Mouse (Mus musculus) ovary, adult 18-20 months (tissue): ENCODE data around the gene Tmem184a.
A peak's percentile ranks its signal among the peaks of the same experiment; 100 is the strongest.

Source experiments
- DNase-seq: peaks from one replicate; pipeline ENCODE4 v3.0.0; 2022; ENCODE audit warnings: low spot score, mixed read lengths

Gene Tmem184a

DNA sequence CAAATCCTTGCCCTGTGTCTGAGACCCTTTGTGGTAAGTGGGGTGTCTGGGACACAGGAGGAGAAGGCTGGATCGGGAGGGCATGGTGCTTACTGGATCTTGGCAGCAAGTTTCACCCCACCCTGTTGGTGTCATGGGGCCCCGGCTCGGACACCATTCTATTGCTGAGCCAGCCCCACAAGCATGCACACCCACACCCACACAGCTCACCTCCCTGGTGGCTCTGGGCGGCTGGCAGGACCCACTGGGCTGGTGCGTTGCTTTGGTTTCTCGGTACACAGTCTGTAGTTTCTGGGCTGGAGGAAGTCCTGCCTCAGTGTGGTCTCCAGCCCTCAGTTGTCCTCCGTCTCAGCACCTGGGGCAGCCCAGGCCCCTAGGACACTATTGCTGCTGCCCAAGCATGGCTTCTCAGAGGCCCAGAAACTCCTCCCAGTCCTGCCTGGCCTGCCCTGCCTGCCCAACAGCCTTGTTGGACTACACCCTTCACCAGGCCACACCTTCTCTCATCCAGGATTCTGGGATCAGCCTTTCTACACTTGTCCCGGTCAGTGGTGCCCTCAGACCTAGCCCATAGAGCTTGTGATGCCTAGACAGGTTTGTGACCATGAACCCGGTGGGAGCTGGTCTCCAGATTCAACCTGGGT, at the start of gene Tmem184a:
Tmem184a (minus strand) TSS at position 380 of the 644 bp plus-strand sequence.
- no peak for DNase-seq

DNA sequence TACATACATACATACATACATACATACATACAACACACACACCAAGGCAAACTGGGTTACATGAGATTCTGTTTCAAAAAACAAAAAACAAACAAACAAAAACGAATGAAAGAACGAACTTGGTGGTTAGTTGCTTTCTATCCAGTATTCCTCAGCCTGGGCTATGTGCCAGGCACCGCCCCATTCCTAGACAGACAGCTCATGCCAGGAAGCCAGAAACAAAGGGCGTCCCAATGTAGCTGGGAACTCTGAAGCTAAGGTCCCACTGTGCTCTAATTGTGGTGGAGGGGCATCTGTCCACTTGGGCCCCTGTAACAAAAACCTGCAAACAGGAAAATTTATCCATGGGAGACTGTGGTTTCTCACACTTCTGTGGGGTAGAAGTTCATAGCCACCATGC, 43.0 kb upstream of the Tmem184a start:
- DNase-seq = peak; percentile 26

DNA sequence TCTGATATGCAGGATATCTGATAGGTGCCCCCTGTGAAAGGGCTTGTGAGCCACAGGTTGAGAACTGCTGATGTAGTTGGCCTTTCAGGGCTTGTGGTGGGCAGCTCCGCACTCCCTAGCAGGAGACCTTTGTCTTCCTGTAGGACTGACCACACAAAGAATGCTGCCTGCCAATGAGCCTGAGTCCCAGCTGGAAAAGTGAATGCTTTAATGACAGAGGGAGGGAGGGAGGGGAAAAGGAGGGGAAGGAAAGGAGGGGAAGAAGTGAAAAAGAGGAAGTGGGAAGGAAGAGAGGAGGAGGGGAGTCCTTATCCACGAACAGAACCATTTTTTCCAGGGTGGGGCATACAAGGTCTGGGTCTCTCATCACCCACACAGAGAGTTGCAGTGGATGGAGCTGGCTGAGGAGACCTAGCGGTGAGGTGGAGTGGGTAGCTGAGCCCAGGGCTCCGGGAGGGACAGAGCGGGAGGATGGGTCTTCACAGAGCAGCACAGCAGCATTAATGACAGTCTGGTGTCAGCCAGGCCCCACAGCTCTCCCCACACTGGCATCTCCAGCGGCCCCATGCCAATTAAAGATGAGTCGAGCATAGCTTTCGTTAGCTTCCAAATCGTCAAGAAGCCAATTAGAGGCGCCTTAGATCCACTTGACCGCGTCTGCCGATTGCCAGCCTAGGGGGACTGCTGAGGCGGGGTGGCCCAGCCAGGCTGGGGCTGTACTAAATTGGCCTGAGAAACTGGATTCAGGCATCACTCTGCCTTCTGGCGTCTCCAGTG, 40.8 kb upstream of the Tmem184a start:
- DNase-seq = no peak

DNA sequence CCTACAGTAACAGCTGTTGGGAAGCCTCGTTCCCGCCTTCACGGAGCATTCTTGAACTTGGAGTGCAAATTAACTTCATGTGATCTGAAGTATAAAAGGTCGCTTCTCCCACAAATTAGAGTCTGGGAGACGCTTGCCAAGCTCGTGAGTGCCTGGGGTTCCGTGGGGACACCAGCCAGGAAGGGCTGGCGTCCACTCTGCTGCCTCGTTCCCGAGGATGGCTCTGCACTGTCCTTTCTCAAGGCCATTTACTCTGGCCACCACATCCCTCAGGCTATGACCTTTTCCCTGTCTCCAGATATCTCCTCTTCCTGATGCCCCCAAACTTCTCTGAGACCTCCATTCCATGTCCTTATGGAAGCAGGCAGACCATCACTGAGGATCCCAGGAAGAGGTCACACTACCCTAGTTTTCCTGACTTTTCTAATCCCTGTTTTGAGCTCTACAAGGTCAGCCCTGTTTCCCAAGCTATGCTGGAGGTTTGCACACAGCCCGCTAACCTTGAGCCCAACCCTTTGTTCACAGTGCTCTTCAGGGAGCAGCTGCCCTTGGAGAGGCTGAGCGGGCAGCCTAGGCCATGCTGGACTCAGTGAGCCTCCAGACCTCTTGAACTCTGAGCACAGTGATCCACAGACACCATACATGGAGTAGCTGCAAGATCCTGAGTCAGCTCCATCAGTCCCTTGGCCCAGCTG, 30.1 kb upstream of the Tmem184a start:
- DNase-seq = peak; percentile 64

DNA sequence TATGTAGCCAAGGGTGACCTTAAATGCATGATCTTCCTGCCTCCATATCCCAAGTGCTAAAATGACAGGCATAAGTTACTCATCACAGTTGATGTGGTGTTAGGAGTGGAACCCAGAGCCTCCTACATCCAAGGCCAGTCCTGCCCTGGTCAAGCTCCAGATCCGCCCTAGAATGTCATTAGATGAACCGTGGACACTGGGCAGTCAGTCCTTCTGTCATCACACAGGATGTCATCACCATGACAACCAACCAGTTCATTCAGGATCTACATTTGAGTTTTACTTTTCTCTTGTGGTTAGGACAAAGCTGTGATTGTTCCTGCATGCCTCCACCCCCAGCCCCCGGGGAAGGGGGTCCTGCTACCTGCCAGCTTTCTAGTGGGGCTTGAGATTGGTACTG, 19.4 kb upstream of the Tmem184a start:
- DNase-seq = no peak

DNA sequence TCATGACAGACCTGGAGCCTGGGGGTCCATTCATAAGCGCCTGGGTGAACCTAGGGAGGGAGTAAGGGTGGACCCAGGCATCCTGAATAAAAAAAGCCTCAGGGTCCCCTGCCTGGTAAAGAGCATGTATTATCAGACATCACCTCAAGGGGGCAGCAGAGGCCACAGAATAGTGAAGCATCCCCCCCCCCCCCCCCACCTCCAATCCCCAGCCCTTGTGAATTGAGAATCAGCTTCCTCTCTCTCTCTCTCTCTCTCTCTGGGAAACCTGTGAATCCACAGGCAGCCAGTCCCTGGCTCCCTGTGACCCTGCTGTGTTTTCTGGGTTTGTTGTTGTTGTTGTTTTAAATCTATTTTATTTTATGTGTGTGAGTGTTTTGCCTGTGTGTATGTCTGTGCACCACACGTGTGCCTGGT, 18.8 kb upstream of the Tmem184a start:
- DNase-seq = no peak

DNA sequence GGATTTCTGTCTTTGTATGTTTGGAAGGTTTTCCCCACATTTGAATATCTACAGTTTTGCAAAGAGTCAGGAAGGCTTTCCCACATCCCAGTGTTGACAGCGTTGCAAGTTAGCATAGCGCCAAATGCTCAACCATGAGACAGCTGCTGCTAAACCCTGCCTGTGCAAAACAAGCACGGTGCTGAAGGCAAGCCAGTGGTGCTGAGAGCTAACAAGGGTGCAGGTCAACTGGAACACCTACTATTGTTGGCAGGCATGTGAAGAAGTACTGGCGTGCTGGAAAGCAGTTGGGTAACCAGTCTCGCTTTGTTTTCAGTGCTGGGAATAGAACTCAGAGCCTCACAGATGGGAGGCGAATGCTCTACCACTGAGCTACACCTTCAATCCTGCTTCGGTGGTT, 16.0 kb upstream of the Tmem184a start:
- DNase-seq = no peak

DNA sequence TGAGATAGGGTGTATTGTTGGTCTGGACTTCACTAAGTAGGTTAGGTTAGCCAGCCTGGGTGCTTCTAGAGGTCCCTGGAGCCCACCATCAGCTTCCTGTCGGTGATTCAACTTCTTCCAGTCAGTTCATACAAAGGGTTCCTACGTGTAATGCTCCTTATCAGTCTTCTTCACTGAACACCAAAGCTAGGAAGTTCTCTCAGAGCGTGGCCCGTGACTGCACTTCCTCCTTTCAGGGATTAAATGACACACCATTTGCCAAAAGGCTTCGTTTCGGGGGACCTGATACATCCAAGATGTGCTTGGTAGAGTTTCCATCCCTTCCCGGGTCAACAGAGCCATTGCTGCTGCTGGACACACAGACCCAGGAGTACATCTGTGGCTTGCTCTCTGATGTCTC, 12.4 kb upstream of the Tmem184a start:
- no peak for DNase-seq

DNA sequence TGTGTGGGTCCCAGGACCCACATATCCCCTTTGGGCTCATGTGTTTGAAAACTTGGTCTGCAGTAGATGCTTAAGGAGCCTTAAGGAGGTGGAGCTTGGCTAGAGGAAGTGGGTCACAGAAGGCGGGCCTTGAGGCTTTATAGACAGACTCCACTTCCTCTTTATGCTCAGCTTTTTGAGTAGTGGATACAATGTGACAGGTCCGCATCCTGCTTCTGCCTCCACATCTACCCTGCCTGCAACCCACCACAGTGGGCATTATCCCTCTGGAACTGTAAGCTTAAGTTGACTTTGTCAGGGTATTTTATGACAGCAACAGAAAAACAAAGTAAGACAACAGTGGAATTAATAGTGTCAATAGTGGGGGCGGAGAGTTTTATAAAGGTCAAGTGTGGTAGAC, 11.0 kb upstream of the Tmem184a start:
- no peak for DNase-seq

DNA sequence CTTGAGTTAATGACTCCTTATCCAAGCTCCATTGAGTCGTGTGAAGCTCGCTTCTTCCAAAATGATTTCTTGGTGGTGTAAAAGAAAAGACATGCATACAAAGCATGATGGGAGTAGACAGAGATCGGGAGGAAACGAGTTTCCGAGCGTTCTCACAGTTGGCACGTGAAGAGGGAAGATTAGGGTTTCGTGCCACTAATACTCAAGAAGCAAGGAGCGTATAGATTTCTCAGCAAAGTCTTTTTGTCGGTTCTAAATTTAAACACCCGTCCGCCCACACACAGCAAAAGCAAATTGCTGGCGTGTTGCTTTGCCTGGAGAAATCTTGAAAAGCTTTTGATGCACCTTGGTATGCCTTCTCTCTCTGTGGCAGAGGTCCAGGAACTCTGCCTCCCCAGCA, 9.7 kb upstream of the Tmem184a start:
- DNase-seq = no peak

DNA sequence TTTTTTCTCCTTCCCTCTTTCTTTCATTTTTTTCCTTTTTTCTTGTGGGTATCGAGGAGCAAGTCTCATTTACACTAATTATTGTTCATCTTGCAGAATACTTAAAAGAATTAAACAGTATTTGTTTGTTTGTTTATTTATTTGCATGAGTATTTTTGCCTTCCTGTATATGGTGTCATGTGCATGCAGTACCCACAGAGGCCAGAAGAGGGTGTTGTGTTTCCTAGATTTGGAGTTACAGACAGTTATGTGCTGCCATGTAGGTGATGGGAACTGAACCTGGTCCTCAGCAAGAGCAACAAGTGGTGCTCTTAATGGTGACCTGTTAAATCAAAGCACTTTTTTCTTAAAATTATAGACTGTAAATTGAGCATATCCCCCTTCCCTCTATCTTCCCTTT, 7.9 kb upstream of the Tmem184a start:
- DNase-seq = no peak

DNA sequence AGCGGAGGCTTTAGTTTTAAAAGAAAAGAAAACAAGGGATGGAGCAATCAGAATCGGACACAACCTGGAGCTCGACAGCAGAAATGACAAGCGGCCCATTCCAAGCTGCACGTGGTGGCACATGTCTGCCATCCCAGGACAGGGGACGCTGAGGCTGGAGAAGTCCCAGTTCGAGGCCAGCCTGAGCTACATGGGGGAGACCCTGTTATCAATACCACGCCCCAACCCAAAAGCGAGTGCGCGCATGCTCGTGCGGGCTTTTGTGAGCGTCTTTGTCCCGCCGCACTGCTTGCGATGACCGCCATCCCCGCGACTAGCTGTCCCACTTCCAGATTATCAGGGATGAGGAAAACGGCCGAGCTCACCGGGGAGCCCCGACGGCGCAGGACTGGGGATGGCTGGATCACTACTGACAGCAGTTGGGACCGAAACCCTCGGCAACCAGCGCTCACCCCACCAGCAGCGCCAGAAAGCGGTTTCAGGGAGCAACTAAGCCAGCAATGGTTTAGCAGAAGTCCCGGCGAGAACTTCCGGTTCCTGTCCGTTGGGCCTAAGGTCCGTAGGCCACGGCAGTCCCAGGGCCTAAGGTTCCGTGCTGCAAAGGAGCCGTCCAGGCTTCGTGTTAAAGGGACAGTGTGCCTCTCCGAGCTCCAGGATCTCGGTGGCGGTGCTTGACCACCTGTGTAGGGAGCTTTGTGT, 6.8 kb upstream of the Tmem184a start, which contains the start of the genes Gm26938 and Psmg3:
Gm26938 (minus strand) TSS at position 51 of the 699 bp plus-strand sequence.
Psmg3 (minus strand) TSS at position 529 of the 699 bp plus-strand sequence.
- peak; percentile 75 for DNase-seq

DNA sequence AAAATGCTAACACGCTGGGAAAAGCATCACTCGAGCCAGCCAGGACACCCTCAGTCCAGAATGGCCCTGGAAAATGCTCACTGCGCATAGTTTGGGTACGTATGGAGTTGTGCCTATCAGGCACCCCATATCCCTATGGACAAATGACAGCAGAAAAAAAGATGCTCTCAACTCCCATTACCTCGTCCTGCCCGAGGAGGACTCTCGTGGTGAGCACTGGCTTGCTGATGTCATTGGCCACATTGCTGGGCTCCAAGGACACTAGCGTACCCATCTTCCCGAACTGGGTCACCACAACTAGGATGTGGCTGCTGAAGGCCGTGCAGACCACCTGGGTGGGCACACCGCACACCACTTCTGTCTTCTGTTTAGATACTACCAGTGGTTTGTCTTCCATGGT, 6.2 kb upstream of the Tmem184a start:
- DNase-seq = no peak

DNA sequence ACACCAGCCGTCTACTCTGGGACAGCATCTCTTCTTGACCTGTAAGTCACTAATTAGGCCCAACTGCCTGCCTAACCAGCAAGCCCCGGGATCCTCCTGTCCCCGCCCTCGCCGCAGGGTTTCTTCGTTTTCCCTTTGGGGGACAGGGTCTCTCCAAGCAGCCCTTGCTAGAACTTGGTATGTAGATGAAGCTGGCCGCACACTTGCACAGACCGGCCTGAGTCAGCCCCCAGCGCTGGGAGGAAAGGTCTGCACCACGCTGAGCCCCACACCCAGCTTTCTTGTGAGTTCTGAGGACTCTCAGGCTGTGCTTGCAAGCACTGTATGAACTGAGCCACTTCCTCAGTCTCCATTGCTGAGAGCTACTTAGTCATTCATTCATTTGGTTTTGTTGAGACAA, 4.8 kb upstream of the Tmem184a start:
- DNase-seq = no peak

DNA sequence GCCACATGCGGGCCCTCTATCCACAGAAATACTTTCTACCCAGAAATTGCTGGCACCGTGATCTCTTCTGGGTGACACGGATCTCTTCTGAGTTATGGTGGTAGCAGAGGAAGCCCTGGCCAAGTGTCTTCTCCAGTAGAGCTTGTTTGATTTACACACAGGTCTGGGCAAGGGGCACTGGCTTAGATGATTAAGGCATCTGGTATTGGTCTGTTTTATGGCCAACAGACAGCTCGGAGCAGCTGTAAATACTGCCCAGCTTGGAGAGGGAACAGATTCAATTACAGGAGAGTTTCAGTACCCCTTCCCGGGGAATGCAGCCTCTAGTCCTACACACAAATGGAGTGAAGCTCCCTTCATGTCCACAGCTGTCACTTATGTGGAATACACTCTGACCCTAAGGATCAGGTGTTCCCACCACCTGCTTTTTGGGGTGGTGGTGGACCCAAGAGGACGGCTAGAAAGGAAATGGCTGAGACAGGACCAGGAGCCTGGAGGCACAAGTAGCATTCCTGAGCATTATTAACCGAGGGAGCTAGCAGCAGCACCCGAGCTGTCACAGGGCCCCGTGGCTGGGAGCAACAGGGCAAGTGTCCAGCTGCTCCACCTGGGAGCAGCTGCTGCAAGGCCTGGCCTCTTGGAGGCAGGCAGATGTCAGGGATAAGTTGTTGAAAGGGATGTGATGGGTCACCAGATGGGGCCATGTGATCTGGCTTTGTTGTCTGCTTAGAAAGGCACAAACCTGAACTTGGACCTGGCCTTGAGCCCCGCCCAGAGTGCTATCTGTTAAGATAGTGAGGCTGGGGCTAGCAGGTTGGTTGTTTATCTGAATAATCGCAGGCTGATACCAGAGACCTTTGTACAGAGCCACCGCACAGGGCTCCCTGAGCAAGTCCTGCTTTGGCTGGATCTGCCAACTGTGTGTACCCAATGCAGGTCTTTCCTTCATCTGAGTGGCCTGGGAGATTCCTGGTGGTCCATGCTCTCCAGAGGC, 2.0 kb upstream of the Tmem184a start:
- DNase-seq = no peak

DNA sequence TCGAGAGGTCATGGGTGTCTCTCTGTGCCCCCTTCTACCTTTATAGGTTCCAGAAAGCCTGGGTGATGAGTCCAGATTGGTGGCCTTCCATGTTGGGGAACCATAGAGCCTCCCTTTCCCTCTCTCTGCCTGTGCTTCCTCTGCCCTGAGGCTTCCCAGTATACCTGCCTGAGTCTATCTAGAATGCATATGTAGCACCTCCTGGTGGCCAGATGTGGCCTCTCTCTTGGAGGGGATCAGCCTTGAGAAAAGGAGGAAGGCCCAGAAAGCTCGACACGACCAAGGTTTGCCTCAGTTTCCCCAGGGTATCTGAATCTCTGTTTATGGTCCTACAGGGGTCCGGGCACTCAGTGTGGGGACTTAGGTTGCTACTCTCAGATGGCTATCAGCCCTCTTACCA, 916 bp downstream of the Tmem184a start:
- no peak for DNase-seq

DNA sequence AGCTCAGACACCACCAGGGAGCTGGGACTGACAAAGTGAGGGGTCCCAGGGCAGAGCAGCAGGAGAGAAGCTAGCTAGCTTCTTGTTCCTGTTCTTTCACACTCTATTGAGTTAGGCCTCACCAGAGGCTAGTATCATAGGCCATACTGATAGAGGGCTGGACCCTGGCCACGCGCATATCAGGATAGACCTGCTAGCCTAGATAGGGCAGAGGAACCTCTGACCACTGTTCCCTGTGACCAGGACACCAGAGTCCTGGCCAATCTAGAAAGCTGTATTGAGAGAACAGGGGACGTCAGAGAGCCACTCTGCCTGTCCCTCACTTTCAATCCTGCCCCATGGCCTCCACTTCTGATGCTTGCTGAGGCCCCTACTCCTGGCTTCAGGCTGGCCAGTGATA, 1.7 kb downstream of the Tmem184a start:
- no peak for DNase-seq

DNA sequence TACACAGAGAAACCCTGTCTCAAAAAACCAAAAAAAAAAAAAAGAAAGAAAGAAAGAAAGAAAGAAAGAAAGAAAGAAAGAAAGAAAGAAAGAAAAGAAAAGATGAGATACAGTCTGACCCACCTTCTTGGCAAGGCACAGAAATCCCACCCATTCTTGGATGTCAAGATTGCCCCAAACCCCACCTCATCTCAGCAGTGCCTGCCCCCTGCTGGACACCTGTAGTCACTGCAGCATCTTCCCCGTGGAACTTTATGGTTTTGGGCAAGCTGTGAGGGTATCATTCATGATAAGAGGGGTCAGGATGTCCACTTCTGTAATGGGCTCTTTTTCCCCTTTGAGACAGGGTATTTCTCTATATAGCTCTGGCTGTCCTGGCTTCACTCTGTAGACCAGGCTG, 2.4 kb downstream of the Tmem184a start:
- DNase-seq = no peak

DNA sequence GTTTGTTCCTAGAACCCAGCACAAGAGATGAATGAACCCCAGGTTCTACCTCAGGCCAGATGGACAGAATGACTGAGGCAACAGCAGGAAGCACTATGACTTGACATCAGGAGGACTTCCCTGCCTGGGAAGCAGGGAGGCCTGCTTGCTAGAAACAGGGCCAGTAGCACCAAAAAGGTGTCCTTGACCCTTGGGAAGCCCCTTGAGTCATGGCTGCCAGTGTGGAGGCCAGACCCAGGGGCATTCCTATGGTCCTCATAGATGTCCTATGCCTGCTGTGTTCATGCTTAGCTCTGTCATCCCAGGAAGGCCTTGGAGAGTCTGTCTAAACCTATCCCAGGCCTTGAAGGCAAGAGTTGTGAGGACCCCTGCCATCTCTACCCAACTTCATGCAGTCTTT, 3.3 kb downstream of the Tmem184a start:
- DNase-seq = no peak

DNA sequence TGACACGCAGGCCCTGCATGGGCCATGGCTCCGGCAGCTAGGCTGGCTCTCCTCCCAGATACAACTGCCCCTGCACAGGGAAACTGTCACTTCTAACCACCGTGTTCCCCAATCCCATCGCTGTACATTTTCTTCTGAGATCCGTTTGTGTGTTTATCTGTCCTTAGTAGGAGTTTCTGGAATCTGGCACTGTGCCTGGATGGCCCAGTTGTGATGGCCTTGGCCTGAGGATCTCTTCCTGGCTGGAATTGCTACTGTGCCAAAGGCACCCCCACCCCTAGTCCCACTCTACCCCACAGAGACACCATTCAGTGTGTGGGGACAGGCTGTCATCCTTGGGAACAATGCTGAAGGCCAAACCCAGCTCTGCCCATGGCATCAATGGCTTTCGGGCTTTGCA, 3.8 kb downstream of the Tmem184a start:
- DNase-seq = no peak

DNA sequence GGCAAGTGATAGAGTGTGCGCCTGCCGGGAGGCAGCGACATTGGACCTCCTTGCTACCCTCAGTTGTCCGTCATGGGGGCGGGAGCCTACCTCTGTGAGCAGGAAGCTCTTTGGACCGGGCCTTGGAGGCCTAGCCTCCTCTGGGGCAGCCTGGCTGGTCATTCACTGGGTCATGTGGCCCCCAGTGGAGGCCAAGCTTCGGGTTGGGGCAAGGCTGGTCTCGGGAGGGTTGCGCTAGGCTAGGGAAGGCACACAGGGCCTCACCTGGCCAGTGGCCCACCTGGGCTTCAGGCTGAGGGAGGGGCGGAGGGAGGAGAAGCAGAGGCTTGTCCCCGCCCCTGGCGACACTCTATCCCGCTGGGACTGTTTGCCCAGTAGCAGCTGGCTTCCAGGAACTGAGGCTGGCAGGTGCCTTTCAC, 5.7 kb downstream of the Tmem184a start:
- no peak for DNase-seq
